Mouse (Mus musculus) hindbrain, embryonic 15.5 days (tissue): ENCODE data around the gene Cntn5. TPM values are rescaled to one million over a fixed set of nuclear protein-coding genes. Genes with fewer than 3 reads are reported as not detected.

Experiments used
- ATAC-seq: fragments of 200-750 bp; cut with Nextera tagmentation; 2 replicates; pipeline ENCODE4 v1.8.0; 2017; ENCODE audit warnings: low read depth, moderate number of reproducible peaks, moderate TSS enrichment; ENCODE audit not compliant: low FRiP score
- H3K27ac ChIP-seq: fragments of 300-500 bp; sonication (generic); replicated peaks from 2 replicates; pipeline ENCODE4 v1.5.1; 2015; ENCODE audit warnings: mild to moderate bottlenecking, inconsistent platforms
- H3K27me3 ChIP-seq: fragments of 300-500 bp; sonication (generic); 2 replicates; pipeline ENCODE4 v1.6.1; 2015; ENCODE audit warnings: control low read depth, inconsistent platforms
- H3K36me3 ChIP-seq: fragments of 300-500 bp; sonication (generic); 2 replicates; pipeline ENCODE4 v1.6.1; 2015; ENCODE audit warnings: control low read depth, inconsistent platforms
- H3K4me1 ChIP-seq: fragments of 300-500 bp; sonication (generic); replicated peaks from 2 replicates; pipeline ENCODE4 v1.6.1; 2015; ENCODE audit warnings: control low read depth, inconsistent platforms
- H3K4me2 ChIP-seq: fragments of 300-500 bp; sonication (generic); 2 replicates; pipeline ENCODE4 v1.6.1; 2015; ENCODE audit warnings: moderate library complexity, mild to moderate bottlenecking, inconsistent platforms
- H3K4me3 ChIP-seq: fragments of 300-500 bp; sonication (generic); 2 replicates; pipeline ENCODE4 v1.5.1; 2015; ENCODE audit warnings: mild to moderate bottlenecking, inconsistent platforms
- H3K9ac ChIP-seq: fragments of 300-500 bp; sonication (generic); 2 replicates; pipeline ENCODE4 v1.6.1; 2015; ENCODE audit warnings: inconsistent platforms
- H3K9me3 ChIP-seq: fragments of 300-500 bp; sonication (generic); 2 replicates; pipeline ENCODE4 v1.6.1; 2016; ENCODE audit warnings: control low read depth, inconsistent platforms
- WGBS: fragments of 180-500 bp; shearing (Covaris S2); methylation state at CpG from one replicate; pipeline ENCODE4 v1.1.7; 2015; 5-methylcytosine and 5-hydroxymethylcytosine counted together
- polyA plus RNA-seq: library from polyadenylated mRNA; unstranded; fragments of >200 nt; fragmentation: Nextera tagmentation; extraction: Ambion mirVana; gene quantifications from 2 replicates; pipeline ENCODE4 v1.2.1, GENCODE M21; 2015

Gene Cntn5
- polyA plus RNA-seq, 1 experiment from 2014 or later = 22.5 TPM

DNA sequence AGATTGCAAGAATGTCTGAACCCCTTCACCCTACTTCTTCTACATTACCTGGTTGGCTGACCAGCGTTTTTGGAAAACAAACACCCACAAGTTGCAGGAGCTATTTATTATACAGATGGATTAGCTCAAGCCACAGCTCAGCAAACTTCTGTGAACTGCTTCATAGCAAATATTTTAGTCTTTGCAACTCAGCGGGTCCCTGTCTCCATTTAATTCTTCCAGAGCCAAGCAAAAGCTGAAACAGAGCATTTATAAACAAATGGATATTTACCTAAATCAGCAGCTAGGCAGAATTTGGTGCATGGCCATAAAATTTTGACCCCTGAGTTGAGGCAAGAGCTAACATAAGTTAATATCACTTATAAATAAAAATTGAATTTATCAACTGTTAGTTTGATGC is 921.4 kb downstream of the Cntn5 start:
- Histone ChIP-seq H3K27ac (no peak overlapping the region), H3K4me1 (no peaks in the 10 kb centered on the region), H3K4me2 (no peak overlapping the region), H3K9me3 (no peaks in the 10 kb centered on the region), H3K36me3 (no peaks in the 10 kb centered on the region), H3K9ac (no peak overlapping the region), H3K4me3 (no peak overlapping the region), H3K27me3 (no peaks in the 10 kb centered on the region)
- ATAC-seq = no peak
- 88% methylated on average over 2 of the region's 2 CpGs for WGBS

GRCm38 (mm10) chr9:9965370-9965769 is 939.2 kb downstream of the Cntn5 start:
- Histone ChIP-seq H3K27me3 (no peaks in the 10 kb centered on the region), H3K9ac (no peak overlapping the region), H3K27ac (no peak overlapping the region), H3K4me1 (no peaks in the 10 kb centered on the region), H3K36me3 (no peaks in the 10 kb centered on the region), H3K4me3 (no peak overlapping the region), H3K4me2 (no peak overlapping the region), H3K9me3 (no peaks in the 10 kb centered on the region)
- ATAC-seq = no peak
- WGBS = 90% methylated on average over 4 of the region's 4 CpGs

DNA sequence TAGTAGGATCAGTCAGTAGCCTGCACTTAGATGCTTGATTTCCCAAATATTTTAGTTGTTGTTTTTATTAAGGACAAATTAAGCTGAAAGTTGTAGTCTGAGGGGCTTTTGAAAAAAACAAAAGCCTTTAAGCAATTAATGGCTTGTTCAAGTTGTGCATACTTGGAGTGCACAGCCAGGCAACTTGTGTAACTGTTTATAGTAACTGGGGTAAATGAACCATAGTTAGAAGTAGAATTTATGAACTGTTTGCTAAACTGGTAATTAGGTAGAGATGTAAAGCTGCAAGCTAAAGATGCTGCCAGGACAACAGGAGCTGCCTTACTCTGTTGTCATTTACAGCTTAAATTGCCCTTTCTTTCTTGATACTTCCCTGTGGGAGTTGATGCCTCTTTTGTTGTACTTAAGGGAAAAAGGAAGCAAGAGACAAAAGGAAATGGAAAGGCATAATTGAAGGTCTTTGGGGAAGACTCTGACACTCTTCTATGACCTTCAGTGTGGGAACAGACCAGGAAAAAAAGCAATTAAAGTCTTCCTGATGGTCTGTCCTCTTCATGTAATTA is 943.9 kb downstream of the Cntn5 start:
- no peaks in the 10 kb centered on the region for H3K4me1 ChIP-seq
- no peak overlapping the region for H3K4me2 ChIP-seq
- no peaks in the 10 kb centered on the region for H3K27me3 ChIP-seq
- H3K9me3 ChIP-seq = no peaks in the 10 kb centered on the region
- no peak overlapping the region for H3K27ac ChIP-seq
- H3K36me3 ChIP-seq = no peaks in the 10 kb centered on the region
- no peak for ATAC-seq
- H3K4me3 ChIP-seq = no peak overlapping the region
- H3K9ac ChIP-seq = no peak overlapping the region

GRCm38 (mm10) chr9:9949346-9949745 is 955.2 kb downstream of the Cntn5 start:
- H3K4me2 ChIP-seq = no peak overlapping the region
- no peak for ATAC-seq
- H3K9me3 ChIP-seq = no peaks in the 10 kb centered on the region
- WGBS = 66% methylated on average over 3 of the region's 3 CpGs
- no peaks in the 10 kb centered on the region for H3K27me3 ChIP-seq
- H3K9ac ChIP-seq = no peak overlapping the region
- H3K27ac ChIP-seq = 0 out of 2 replicates have a peak overlapping the region, but pooled peaks have one; percentile 14
- no peaks in the 10 kb centered on the region for H3K36me3 ChIP-seq
- no peaks in the 10 kb centered on the region for H3K4me1 ChIP-seq
- no peak overlapping the region for H3K4me3 ChIP-seq

GRCm38 (mm10) chr9:9944872-9945271 is 959.7 kb downstream of the Cntn5 start:
- Histone ChIP-seq H3K4me2 (no peak overlapping the region), H3K27me3 (no peaks in the 10 kb centered on the region), H3K9ac (no peak overlapping the region), H3K27ac (no peak overlapping the region), H3K9me3 (no peaks in the 10 kb centered on the region), H3K4me3 (no peak overlapping the region), H3K4me1 (no peaks in the 10 kb centered on the region), H3K36me3 (no peaks in the 10 kb centered on the region)
- WGBS = 81% methylated on average over 1 of the region's 1 CpGs
- no peak for ATAC-seq

DNA sequence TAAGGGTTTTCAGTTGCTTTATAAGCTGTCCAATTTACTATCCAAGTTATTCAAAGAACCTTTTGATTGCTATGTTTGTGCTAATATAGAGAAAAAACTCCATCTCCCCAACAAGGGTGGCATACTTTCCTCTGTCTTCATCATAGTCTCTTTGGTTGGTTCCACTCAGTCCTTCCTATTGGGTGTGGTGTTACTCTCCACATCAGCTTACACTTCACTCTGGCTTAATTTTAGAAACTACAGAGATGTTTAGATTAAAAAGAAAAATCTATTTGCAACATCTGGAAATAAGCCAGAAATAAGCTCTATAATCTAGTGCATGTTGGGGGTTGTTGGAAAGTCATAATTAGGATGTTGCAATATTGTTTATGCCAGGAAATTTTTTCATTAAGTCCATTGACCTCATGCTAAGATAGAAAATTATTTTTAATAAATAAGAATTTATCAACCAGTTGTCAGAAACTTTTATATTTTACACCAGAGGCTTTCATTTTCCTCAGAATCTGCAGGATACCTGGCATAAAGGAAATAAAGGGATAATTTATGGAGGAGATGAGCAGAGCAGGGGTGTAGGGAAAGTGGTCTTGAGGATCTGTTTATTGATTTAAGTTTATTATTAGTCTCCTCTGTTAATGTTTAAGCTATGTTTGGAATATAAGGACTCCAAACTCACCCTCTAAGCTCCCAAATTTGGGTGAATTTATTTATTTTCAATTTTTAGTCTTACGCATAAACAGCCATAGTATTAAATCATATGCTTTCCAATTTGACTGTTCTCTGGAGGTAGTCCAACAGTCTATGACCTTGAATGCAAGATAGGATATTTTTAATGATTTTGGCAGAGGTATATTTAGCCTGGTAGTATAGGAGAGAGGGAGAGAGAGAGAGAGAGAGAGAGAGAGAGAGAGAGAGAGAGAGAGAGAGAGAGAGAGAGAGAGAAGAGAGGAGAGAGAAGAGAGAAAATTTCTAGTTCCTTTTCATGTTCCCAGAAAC is 966.8 kb downstream of the Cntn5 start:
- Histone ChIP-seq H3K9ac (no peak overlapping the region), H3K4me2 (no peak overlapping the region), H3K27ac (no peak overlapping the region), H3K4me1 (no peaks in the 10 kb centered on the region), H3K27me3 (no peaks in the 10 kb centered on the region), H3K4me3 (no peak overlapping the region), H3K9me3 (no peaks in the 10 kb centered on the region), H3K36me3 (no peaks in the 10 kb centered on the region)
- ATAC-seq = no peak
- 86% methylated on average over 1 of the region's 1 CpGs for WGBS

- Histone ChIP-seq H3K4me3 (no peak overlapping the region), H3K27me3 (no peaks in the 10 kb centered on the region), H3K9ac (no peak overlapping the region), H3K4me1 (no peaks in the 10 kb centered on the region), H3K27ac (no peak overlapping the region), H3K36me3 (no peaks in the 10 kb centered on the region), H3K4me2 (no peak overlapping the region), H3K9me3 (no peaks in the 10 kb centered on the region)
- no peak for ATAC-seq
- 79% methylated on average over 3 of the region's 3 CpGs for WGBS
Measured at GRCm38 (mm10) chr9:9920580-9920979, 984.0 kb downstream of the Cntn5 start.

DNA sequence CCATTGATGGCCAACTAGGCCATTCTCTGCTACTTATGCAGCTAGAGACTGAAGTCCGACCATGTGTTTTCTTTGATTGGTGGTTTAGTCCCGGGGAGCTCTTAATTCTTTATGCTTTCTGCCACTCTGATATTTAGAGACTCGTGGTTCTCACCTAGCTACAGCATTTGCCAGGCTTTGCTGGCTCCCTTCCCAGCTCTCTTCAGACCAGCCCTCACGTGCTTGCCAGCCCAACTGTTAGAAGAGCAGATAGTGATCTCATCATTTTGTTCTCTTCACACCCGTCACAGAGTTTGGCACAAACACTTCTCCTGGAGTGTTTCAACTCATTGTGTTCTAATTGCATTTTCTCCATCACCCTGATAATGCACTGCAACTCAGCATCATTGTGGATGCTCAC is 1005.5 kb downstream of the Cntn5 start:
- ATAC-seq = peak; percentile 88
- Histone ChIP-seq H3K9ac (no peak overlapping the region), H3K27ac (no peak overlapping the region), H3K9me3 (no peaks in the 10 kb centered on the region), H3K4me3 (no peak overlapping the region), H3K36me3 (no peaks in the 10 kb centered on the region), H3K4me1 (no peaks in the 10 kb centered on the region), H3K4me2 (no peak overlapping the region), H3K27me3 (no peaks in the 10 kb centered on the region)
- 47% methylated on average over 5 of the region's 5 CpGs for WGBS

DNA sequence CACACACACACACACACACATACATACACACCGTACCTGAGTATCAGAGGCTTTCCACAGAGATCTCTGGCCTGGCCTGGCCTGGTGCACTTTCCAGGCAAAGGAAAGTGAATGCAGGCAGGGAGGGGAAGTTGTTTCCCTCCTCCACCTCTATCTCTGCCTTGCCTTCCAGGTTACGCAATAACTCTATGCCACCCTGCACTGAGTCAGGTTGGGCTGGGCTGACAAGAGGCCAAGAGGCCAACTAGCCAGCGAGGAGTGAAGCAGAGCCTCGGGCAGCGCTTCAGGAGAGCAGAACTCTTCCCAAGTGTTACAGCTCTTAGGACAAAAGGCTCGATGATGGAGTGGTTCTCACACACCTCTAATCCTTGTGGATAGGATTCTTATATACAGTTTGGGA is 1018.4 kb downstream of the Cntn5 start:
- Histone ChIP-seq H3K4me3 (no peak overlapping the region), H3K36me3 (no peaks in the 10 kb centered on the region), H3K4me1 (no peaks in the 10 kb centered on the region), H3K27me3 (no peaks in the 10 kb centered on the region), H3K27ac (no peak overlapping the region), H3K9me3 (no peaks in the 10 kb centered on the region), H3K4me2 (no peak overlapping the region), H3K9ac (no peak overlapping the region)
- 85% methylated on average over 6 of the region's 6 CpGs for WGBS
- ATAC-seq = no peak

DNA sequence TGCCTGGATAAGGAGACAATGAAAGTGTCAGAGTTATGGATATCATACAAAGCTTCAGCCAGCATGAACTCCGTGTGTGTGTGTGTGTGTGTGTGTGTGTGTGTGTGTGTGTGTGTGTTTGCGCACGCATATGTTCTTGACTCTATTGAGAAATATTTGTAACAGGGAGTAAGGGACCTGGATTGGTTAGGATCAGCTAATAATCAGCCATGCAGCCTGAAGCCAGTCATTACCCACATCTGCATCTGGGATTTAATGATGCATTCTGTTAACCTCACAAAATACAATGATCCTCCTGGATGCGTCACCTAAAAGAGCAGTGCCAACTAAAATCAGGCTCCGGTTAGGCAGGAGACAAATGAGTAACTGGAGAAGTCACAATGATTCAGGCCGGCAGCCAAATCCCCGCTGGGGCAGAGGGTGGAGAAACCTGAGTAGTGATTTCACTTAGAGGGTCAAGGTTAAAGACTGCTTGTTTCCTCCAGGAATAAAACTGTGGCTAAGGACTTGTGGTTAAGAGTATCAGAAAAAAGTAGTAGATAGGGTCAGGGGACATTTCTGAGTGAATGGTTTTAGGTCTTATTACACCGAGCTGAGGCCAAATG is 1021.7 kb downstream of the Cntn5 start:
- Histone ChIP-seq H3K4me3 (no peak overlapping the region), H3K27ac (no peak overlapping the region), H3K4me2 (no peak overlapping the region), H3K9me3 (no peaks in the 10 kb centered on the region), H3K4me1 (no peaks in the 10 kb centered on the region), H3K36me3 (no peaks in the 10 kb centered on the region), H3K27me3 (no peaks in the 10 kb centered on the region), H3K9ac (no peak overlapping the region)
- 57% methylated on average over 8 of the region's 8 CpGs for WGBS
- ATAC-seq = no peak

- Histone ChIP-seq H3K4me2 (no peak overlapping the region), H3K27me3 (no peaks in the 10 kb centered on the region), H3K27ac (no peak overlapping the region), H3K4me1 (no peaks in the 10 kb centered on the region), H3K36me3 (no peaks in the 10 kb centered on the region), H3K9ac (no peak overlapping the region), H3K9me3 (no peaks in the 10 kb centered on the region), H3K4me3 (no peak overlapping the region)
- 19% methylated on average over 7 of the region's 7 CpGs for WGBS
- peak; percentile 51; the same call in 1 of the 2 replicates for ATAC-seq
Measured at GRCm38 (mm10) chr9:9872112-9873035, 1032.2 kb downstream of the Cntn5 start.
